Mouse (Mus musculus): Measurements from ENCODE around the gene Cd164.

Gene Cd164

GRCm38 (mm10) chr10:41518981-41519618 is at the start of gene Cd164:
Gene Cd164, plus strand, starts transcription at chr10:41519414.
- DNase-seq (ENCODE audit: low read depth, low spot score) = peak; percentile 83

GRCm38 (mm10) chr10:41470693-41471092 is 48.5 kb upstream of the Cd164 start:
- no peak for DNase-seq (ENCODE audit: low read depth, low spot score)

- no peak for DNase-seq (ENCODE audit: low read depth, low spot score)
Observed at GRCm38 (mm10) chr10:41472534-41472933, 46.7 kb upstream of the Cd164 start.

GRCm38 (mm10) chr10:41472962-41473481 is 46.2 kb upstream of the Cd164 start:
- DNase-seq (ENCODE audit: low read depth, low spot score) = no peak

- no peak for DNase-seq (ENCODE audit: low read depth, low spot score)
Observed at GRCm38 (mm10) chr10:41473782-41474468, 45.3 kb upstream of the Cd164 start.

- DNase-seq (ENCODE audit: low read depth, low spot score) = no peak
Observed at GRCm38 (mm10) chr10:41474981-41475391, 44.2 kb upstream of the Cd164 start.

- DNase-seq (ENCODE audit: low read depth, low spot score) = no peak
Observed at GRCm38 (mm10) chr10:41476171-41477017, 42.8 kb upstream of the Cd164 start, which contains the start of gene Mical1. Gene Mical1, plus strand, starts transcription at chr10:41476314.

GRCm38 (mm10) chr10:41477018-41477277 is 42.3 kb upstream of the Cd164 start:
- DNase-seq (ENCODE audit: low read depth, low spot score) = no peak

GRCm38 (mm10) chr10:41477278-41478181 is 41.7 kb upstream of the Cd164 start:
- DNase-seq (ENCODE audit: low read depth, low spot score) = peak; percentile 23

- no peak for DNase-seq (ENCODE audit: low read depth, low spot score)
Observed at GRCm38 (mm10) chr10:41479961-41480360, 39.3 kb upstream of the Cd164 start.

GRCm38 (mm10) chr10:41480938-41481880 is 38.0 kb upstream of the Cd164 start:
- no peak for DNase-seq (ENCODE audit: low read depth, low spot score)

- no peak for DNase-seq (ENCODE audit: low read depth, low spot score)
Observed at GRCm38 (mm10) chr10:41482446-41482845, 36.8 kb upstream of the Cd164 start.

- no peak for DNase-seq (ENCODE audit: low read depth, low spot score)
Observed at GRCm38 (mm10) chr10:41485778-41486177, 33.4 kb upstream of the Cd164 start.

- no peak for DNase-seq (ENCODE audit: low read depth, low spot score)
Observed at GRCm38 (mm10) chr10:41486506-41487170, 32.6 kb upstream of the Cd164 start.

GRCm38 (mm10) chr10:41488877-41489276 is 30.3 kb upstream of the Cd164 start:
- DNase-seq (ENCODE audit: low read depth, low spot score) = no peak

- no peak for DNase-seq (ENCODE audit: low read depth, low spot score)
Observed at GRCm38 (mm10) chr10:41489294-41489693, 29.9 kb upstream of the Cd164 start.

GRCm38 (mm10) chr10:41489708-41490517 is 29.3 kb upstream of the Cd164 start, which contains the start of the genes Smpd2 and Ppil6:
Gene Smpd2, minus strand, starts transcription at chr10:41490369.
Gene Ppil6, plus strand, starts transcription at chr10:41490439.
- DNase-seq (ENCODE audit: low read depth, low spot score) = peak; percentile 70

- DNase-seq (ENCODE audit: low read depth, low spot score) = no peak
Observed at GRCm38 (mm10) chr10:41490518-41490873, 28.7 kb upstream of the Cd164 start.

- DNase-seq (ENCODE audit: low read depth, low spot score) = no peak
Observed at GRCm38 (mm10) chr10:41491111-41491510, 28.1 kb upstream of the Cd164 start.
